Mouse (Mus musculus): ENCODE results near the gene Nav2.

Nav2 gene

DNA sequence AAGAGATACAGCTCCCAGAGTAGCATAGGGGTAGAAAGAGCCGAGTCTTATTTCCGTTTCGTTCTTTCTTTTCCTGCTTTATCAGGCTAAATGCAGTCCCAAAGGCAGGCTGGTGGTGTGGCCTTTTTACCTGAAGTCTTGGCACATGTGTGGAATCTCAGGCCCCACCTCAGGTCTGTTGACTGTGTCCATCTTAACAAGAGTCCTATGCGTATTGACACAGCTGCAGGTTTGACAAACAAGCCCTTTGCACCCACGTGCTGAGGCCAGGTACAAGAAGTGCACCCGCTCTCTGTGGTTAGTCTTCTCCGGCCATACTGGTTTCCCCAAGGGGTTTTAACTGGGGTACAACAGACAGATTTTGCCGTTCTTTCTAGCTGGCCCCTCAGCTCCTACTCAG is 256.4 kb downstream of the Nav2 start:
- DNase-seq = no peak

DNA sequence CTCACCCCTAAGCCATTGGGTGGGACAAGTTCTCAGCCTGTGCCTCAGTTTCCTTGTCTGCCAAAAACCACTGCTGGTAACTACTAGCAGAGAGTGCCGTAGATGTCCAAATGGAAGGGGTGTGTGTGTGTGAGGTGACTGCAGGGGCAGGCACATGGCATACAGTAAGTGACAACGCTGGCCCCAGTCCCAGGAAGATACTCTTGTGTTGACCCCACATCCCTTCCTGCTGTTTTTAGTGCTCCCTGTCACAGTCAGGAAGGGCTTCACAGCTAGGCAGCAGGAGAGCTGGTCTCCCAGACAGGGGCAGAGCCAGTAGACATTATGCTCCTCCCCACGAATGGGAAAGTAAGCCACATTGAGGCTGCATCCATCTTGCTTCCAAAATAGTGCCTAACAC is 264.4 kb downstream of the Nav2 start:
- DNase-seq = no peak

GRCm38 (mm10) chr7:49175784-49176409 is 267.4 kb downstream of the Nav2 start:
- DNase-seq = peak; percentile 78 to 82

GRCm38 (mm10) chr7:49176590-49177201 is 268.2 kb downstream of the Nav2 start:
- DNase-seq = peak in 1 of 2 experiments; percentile 4

DNA sequence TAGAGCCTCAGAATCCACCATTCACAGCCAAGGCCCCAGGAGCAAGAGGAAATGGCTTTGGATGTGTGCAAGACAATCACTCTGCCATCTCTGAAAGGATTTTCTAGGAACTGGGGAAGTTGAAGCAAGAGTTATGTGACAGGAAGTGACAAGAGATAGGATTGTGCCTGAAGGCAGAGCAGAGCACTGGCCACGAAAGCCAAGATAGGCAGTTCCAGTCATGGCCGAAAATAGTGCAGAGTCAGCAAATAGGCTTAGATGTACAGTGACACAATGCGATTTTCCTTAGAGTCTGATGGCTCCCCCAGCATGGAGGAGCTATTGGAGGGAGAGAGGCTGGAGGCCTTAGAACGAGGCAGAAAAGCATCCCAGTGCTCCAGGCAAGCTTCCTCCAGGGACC is 269.7 kb downstream of the Nav2 start:
- peak in 1 of 2 experiments; percentile 6 for DNase-seq

- DNase-seq = no peak
These were observed 272.5 kb downstream of the Nav2 start for GRCm38 (mm10) chr7:49181010-49181409.

GRCm38 (mm10) chr7:49182427-49182826 is 273.9 kb downstream of the Nav2 start:
- peak; percentile 66 to 67 for DNase-seq

DNA sequence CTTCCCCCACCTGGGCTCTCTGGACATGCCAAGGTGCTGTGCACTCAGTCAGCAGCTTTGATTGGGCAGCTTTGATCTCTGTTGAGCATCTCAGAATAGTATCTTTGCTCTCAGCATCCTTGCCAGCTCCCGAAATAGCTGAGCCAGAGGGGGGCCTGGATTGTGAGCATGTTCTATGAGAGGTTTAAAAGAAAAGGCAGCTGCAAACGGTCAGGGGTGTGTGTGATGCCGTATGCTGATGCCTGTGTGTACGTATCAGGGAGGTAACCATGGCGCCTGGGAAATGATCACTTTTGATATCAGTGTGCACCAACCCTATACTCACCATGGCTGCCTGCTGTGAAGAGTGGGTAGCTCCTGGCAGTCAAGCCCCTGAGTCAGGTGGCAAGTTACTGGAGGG is 275.2 kb downstream of the Nav2 start:
- DNase-seq = peak; percentile 78 to 81

- no peak for DNase-seq
These were observed 277.5 kb downstream of the Nav2 start for GRCm38 (mm10) chr7:49185991-49186390.

DNA sequence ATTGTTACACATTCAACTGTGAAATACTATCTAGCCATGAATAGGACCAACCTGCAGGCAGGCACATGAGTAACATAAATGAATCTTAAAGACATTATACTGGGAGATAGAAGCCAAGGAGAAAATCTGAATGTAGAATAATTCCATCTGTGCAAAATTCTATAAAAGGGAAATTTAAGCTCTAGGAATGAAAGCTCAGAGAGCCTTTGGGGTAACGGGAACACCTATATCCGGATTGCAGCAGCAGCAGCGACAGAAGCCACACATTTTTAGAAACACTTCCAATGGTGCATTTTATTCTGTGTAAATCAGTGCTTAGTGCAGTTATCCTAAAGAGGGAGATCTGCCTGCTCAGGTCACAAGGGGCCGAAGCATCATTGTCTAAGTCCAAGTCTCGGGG is 280.8 kb downstream of the Nav2 start:
- no peak for DNase-seq

- DNase-seq = peak; percentile 80 to 82
These were observed 281.9 kb downstream of the Nav2 start for GRCm38 (mm10) chr7:49190231-49190985.

DNA sequence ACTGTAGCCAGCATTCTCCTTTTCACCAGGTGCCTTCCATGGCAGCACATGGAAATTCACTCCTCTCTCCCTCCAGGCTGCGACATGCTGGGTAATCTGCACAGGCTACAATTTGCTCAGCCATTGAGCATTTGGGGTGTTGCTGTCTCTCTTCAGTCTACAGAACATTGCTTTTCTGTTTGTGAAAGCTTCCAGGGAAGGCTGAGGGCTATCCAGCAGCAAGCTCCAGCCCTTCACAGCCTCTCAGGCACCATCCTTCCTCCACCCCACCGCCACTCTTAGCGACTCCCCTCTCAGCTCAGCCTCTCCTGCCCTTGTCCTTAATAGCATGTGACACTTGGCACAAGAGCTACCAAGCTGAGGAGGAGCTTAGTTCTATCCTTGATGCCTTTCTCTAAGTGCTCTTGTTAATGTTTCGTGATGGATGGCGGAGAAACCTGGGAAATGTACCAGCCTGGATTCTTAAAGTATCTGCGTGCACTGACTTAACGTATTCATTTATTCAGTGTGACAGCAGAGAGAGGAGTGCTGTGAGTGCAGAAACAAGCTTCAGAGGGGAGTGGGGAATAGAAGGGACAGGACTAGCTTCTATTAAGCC is 282.7 kb downstream of the Nav2 start:
- DNase-seq = peak; percentile 58 to 62

DNA sequence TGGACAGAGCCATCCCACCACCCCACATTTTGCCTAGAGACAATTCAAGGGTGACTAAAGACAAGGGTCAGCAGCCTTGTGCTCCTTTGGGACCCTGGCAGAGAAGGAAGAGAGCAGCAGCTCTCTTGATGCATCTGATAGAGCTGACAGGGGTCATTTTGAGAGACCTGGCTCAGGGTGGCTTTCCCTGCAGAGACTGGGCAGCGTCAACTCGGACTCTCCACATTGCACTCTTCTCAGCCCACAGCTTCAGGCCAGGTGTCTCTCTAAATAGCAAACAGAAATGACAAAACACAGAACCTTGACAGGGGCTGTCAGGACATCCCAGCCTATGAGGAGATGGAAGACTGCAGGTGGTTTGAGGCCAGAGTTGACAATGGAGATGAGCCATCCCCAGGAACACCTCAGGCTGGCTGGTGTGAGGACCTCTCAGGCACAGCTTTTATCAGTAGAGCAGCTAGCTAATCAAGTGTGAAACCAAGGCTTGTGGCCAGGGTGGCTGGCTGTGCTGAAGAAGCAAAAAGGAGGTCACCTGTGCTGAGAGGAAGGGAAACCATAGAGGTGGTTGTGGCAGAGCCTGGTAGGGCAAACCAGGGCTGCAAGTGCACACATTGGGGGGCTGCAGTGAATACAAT is 283.7 kb downstream of the Nav2 start:
- DNase-seq = peak; percentile 59 to 65

DNA sequence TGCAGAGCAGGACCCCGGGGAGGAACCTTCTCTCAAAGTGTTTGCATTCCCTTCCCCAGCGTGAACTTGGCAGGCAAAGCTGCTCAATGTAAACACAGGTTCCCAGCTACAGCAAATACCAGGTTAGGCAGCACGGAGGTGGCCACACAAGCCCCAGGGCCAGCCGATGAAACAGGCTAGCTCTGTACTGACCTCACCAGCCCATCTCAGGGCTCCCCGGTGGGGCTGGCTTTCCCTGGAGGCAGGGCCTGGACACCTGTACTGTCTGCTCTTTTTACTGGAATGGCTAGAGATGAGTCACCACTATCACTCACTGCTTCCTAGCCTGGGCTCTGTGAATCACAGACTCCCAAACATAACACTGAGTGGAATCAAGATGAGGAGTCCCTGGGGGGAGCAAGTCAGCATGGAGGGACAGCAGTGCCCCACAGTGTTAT is 287.2 kb downstream of the Nav2 start:
- peak; percentile 48 to 62 for DNase-seq

- DNase-seq = peak; percentile 63 to 68
These were observed 290.9 kb downstream of the Nav2 start for GRCm38 (mm10) chr7:49199366-49199765.

- DNase-seq = no peak
These were observed 291.8 kb downstream of the Nav2 start for GRCm38 (mm10) chr7:49200270-49200669.

DNA sequence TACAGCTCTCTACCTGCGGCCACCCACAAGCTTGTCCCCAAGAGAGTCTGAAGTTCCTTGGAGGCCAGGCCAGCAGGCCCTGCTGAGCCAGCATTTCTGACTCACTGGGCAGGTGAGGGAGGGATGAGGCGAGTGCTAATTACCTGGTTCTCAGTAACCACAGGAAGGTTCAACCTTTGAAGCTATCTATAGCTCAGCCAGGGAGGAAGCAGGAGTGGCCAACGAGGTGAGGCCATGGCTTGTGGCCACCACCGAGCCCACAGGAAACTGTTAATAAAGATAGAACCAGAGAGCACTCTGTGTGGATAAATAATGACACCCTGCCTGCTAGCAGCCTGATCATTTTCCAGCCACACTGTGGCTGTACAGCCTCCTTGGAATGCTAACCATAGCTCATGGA is 294.5 kb downstream of the Nav2 start:
- peak; percentile 65 to 70 for DNase-seq

- DNase-seq = peak; percentile 69 to 82
These were observed 296.3 kb downstream of the Nav2 start for GRCm38 (mm10) chr7:49204856-49205255.

GRCm38 (mm10) chr7:49205551-49205950 is 297.0 kb downstream of the Nav2 start:
- DNase-seq = no peak

DNA sequence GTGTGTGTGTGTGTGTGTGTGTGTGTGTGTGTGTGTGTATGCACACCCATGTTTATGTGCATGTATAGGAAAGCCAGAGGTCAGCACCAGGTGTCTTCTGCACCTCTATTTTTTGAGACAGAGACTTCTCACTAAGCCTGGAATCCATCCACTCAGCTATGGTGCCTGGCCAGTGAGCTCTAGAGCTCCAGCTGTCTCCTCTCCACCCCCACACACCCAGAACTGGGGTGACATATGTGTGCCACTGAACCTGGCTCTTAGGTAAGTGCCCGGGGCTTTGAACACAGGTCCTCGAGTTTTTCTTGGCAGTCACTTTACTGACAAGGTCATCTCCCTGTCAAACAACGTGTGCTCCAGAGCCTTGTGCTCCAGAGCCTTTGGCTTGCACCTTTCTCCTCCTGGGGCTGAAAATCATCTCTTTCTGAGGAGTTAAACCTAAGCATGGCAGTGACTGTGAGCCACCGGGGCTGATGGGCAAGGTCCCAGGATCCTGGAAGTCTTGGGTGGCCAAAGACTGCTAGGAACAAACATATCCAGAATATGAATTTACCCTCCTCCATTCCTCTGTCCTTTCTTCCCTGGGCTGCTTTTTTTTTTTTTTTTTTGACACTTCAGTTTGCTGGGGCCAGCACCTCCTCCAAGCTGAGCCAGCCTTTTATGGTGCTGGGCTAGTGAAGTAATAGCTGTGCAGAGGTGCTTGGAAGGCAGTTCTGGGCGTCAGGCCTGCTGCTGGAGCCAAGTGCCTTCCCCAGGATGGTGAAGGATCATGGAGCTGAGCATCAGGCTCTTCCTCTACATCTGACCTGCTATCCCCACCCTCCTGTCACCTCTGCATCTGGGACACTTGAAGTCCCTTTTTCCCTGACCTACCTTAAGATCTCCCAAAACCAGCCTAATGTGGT is 298.5 kb downstream of the Nav2 start:
- no peak for DNase-seq

DNA sequence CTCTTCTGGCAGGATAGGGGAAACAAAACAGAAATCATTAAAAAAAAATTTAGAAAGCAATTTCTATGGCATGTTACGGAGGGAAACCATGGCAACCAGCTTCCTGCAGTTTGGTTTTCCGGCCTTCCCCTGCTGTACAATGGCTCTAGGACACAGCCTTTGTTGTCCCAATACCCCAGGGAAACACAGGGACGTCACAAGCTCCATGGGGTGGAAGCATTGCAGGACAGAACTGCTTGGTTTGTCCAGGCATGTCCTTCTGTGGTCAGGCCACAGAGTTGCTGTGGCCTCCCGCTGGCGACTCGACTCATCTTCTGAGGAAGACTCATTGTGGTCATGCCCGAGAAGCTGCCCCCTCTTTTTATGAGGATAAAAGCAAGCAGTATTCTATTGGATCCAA is 301.0 kb downstream of the Nav2 start:
- no peak for DNase-seq

DNA sequence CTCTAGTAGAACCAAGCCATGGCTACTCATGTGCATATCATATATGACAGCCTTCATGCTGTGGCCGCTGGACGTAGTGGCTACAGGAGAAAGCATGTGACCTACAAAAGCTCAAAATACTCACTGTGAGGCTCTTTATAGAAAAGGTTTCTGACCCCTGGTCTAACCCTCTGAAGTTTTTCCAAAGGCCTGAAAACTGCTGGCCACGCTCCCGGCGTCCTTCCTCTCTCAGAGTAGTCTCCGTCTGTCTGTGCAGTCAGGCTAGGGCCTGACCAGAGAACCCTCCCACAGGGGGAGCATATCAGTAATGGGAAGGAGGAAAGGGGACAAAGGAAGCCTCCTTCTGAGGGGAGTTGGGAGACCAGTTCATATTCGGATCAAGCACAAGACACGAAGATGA is 302.2 kb downstream of the Nav2 start:
- no peak for DNase-seq
